Mouse (Mus musculus) midbrain, embryonic 11.5 days (tissue): Measurements from ENCODE around the gene Srsf12. TPM values are rescaled to one million over a fixed set of nuclear protein-coding genes. Genes with fewer than 3 reads are reported as not detected.

Experiments used
- ATAC-seq: fragments of 200-750 bp; cut with Nextera tagmentation; 2 replicates; pipeline ENCODE4 v1.8.0; 2017; ENCODE audit warnings: moderate TSS enrichment, moderate library complexity; ENCODE audit not compliant: low FRiP score
- DNase-seq: peaks from one replicate; pipeline ENCODE4 v3.0.0; 2015; ENCODE audit warnings: low spot score; ENCODE audit errors: missing footprints
- H3K27ac ChIP-seq: fragments of 300-500 bp; sonication (generic); 2 replicates; pipeline ENCODE4 v1.5.1; 2014; ENCODE audit warnings: low read depth, low read length
- H3K27me3 ChIP-seq: fragments of 300-500 bp; sonication (generic); 2 replicates; pipeline ENCODE4 v1.6.1; 2014; ENCODE audit warnings: mild to moderate bottlenecking, low read length, moderate library complexity, mixed read lengths; ENCODE audit not compliant: control insufficient read depth, insufficient read depth
- H3K36me3 ChIP-seq: fragments of 300-500 bp; sonication (generic); 2 replicates; pipeline ENCODE4 v1.6.1; 2014; ENCODE audit warnings: mild to moderate bottlenecking, low read length, moderate library complexity, mixed read lengths; ENCODE audit not compliant: control insufficient read depth, insufficient read depth
- H3K4me1 ChIP-seq: fragments of 300-500 bp; sonication (generic); 2 replicates; pipeline ENCODE4 v1.6.1; 2014; ENCODE audit warnings: low read length; ENCODE audit not compliant: control insufficient read depth, insufficient read depth
- H3K4me2 ChIP-seq: fragments of 300-500 bp; sonication (generic); 2 replicates; pipeline ENCODE4 v1.6.1; 2014; ENCODE audit warnings: mild to moderate bottlenecking, moderate library complexity
- H3K4me3 ChIP-seq: fragments of 300-500 bp; sonication (generic); 2 replicates; pipeline ENCODE4 v1.5.1; 2014; ENCODE audit warnings: low read depth, low read length
- H3K9ac ChIP-seq: fragments of 300-500 bp; sonication (generic); 2 replicates; pipeline ENCODE4 v1.6.1; 2014; ENCODE audit warnings: low read length
- H3K9me3 ChIP-seq: fragments of 300-500 bp; sonication (generic); 2 replicates; pipeline ENCODE4 v1.6.1; 2016; ENCODE audit warnings: low read length; ENCODE audit not compliant: control insufficient read depth
- WGBS: fragments of 180-500 bp; shearing (Covaris S2); extraction: QIAGEN DNeasy Blood & Tissue Kit; methylation state at CpG from one replicate; pipeline ENCODE4 v1.1.7; 2014; 5-methylcytosine and 5-hydroxymethylcytosine counted together
- polyA plus RNA-seq: library from polyadenylated mRNA; unstranded; fragments of >200 nt; fragmentation: Nextera tagmentation; extraction: Ambion mirVana; gene quantifications from 2 replicates; pipeline ENCODE4 v1.2.1, GENCODE M21; 2014

The Srsf12 gene
- polyA plus RNA-seq, 1 experiment from 2014 or later: 9.2 TPM

- Histone ChIP-seq H3K9me3 (no peaks in the 10 kb centered on the region), H3K9ac (peak overlapping the region; percentile 95), H3K36me3 (no peaks in the 10 kb centered on the region; the same call in 1 of the 2 replicates), H3K27ac (peak overlapping the region; percentile 97), H3K4me2 (peak overlapping the region; percentile 78), H3K4me3 (peak overlapping the region; percentile 97), H3K27me3 (no peaks in the 10 kb centered on the region), H3K4me1 (peaks cover 5% of the 10 kb centered on the region)
- peak; percentile 92 for ATAC-seq
- under 1% methylated on average over 52 of the region's 60 CpGs for WGBS
- peak; percentile 99 for DNase-seq
These were observed 38.8 kb downstream of the Srsf12 start for GRCm38 (mm10) chr4:33247479-33248053.

GRCm38 (mm10) chr4:33248062-33248889 is 39.5 kb downstream of the Srsf12 start:
- under 1% methylated on average over 79 of the region's 88 CpGs for whole genome bisulfite sequencing
- ATAC-seq (peak; percentile 94), DNase-seq (peak; percentile 99)
- no peaks in the 10 kb centered on the region for H3K27me3 ChIP-seq
- H3K4me3 ChIP-seq: peak overlapping the region; percentile 97
- no peaks in the 10 kb centered on the region; the same call in 1 of the 2 replicates for H3K36me3 ChIP-seq
- peak overlapping the region; percentile 97 for H3K27ac ChIP-seq
- peaks cover 5% of the 10 kb centered on the region for H3K4me1 ChIP-seq
- peak overlapping the region; percentile 95 for H3K9ac ChIP-seq
- H3K9me3 ChIP-seq: no peaks in the 10 kb centered on the region
- H3K4me2 ChIP-seq: peak overlapping the region; percentile 78

GRCm38 (mm10) chr4:33248915-33249314 is 40.1 kb downstream of the Srsf12 start:
- ATAC-seq (no peak), DNase-seq (no peak)
- Histone ChIP-seq H3K4me3 (peak overlapping the region; percentile 97), H3K9me3 (no peaks in the 10 kb centered on the region), H3K9ac (peak overlapping the region; percentile 95), H3K36me3 (no peaks in the 10 kb centered on the region; the same call in 1 of the 2 replicates), H3K27me3 (no peaks in the 10 kb centered on the region), H3K4me2 (peak overlapping the region; percentile 27), H3K4me1 (peaks cover 5% of the 10 kb centered on the region), H3K27ac (peak overlapping the region; percentile 41)
- 6% methylated on average over 4 of the region's 4 CpGs for WGBS

GRCm38 (mm10) chr4:33249716-33250230 is 41.0 kb downstream of the Srsf12 start:
- Histone ChIP-seq H3K27me3 (no peaks in the 10 kb centered on the region), H3K4me1 (peaks cover 5% of the 10 kb centered on the region), H3K36me3 (no peaks in the 10 kb centered on the region), H3K4me3 (no peak overlapping the region), H3K9ac (no peak overlapping the region), H3K27ac (no peak overlapping the region; the same call in 1 of the 2 replicates), H3K9me3 (no peaks in the 10 kb centered on the region), H3K4me2 (no peak overlapping the region)
- no peak for ATAC-seq
- no peak for DNase-seq
- WGBS: 87% methylated on average over 1 of the region's 1 CpGs

- Histone ChIP-seq H3K27me3 (no peaks in the 10 kb centered on the region), H3K36me3 (no peaks in the 10 kb centered on the region), H3K4me1 (peaks cover 5% of the 10 kb centered on the region), H3K9ac (no peak overlapping the region), H3K4me2 (no peak overlapping the region), H3K27ac (no peak overlapping the region), H3K4me3 (no peak overlapping the region), H3K9me3 (no peaks in the 10 kb centered on the region)
- no peak for ATAC-seq
- 74% methylated on average over 2 of the region's 2 CpGs for WGBS
- DNase-seq: no peak
These were observed 42.1 kb downstream of the Srsf12 start for GRCm38 (mm10) chr4:33250867-33251266.

GRCm38 (mm10) chr4:33254706-33255105 is 45.9 kb downstream of the Srsf12 start:
- no peak overlapping the region for H3K9ac ChIP-seq
- H3K4me3 ChIP-seq: no peak overlapping the region
- no peaks in the 10 kb centered on the region for H3K27me3 ChIP-seq
- WGBS: 64% methylated on average over 4 of the region's 4 CpGs
- no peak overlapping the region for H3K4me2 ChIP-seq
- DNase-seq: no peak
- no peak for ATAC-seq
- H3K27ac ChIP-seq: no peak overlapping the region
- H3K9me3 ChIP-seq: no peaks in the 10 kb centered on the region
- no peaks in the 10 kb centered on the region for H3K36me3 ChIP-seq
- no peaks in the 10 kb centered on the region for H3K4me1 ChIP-seq

- 81% methylated on average over 11 of the region's 11 CpGs for WGBS
- Histone ChIP-seq H3K4me2 (no peak overlapping the region), H3K27ac (no peak overlapping the region), H3K36me3 (no peaks in the 10 kb centered on the region), H3K9ac (no peak overlapping the region), H3K4me3 (no peak overlapping the region), H3K9me3 (no peaks in the 10 kb centered on the region), H3K4me1 (no peaks in the 10 kb centered on the region), H3K27me3 (no peaks in the 10 kb centered on the region)
- DNase-seq: no peak
- ATAC-seq: no peak
These were observed 48.6 kb downstream of the Srsf12 start for GRCm38 (mm10) chr4:33257263-33257964.

DNA sequence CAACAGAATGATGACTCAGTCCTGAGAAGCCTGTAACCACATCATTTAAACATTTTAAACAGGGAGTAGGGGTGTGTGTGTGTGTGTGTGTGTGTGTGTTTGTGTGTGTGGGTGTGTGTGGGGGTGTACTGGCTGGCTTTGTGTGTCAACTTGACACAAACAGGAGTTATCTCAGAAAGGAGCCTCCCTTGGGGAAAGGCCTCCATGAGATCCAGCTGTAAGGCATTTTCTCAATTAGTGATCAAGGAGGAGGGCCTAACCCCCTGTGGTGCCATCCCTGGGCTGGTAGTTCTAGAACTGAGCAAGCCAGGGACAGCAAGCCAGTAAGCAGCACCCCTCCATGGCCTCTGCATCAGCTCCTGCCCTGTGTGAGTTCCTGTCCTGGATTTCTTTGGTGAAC is 51.5 kb downstream of the Srsf12 start:
- H3K27me3 ChIP-seq: no peaks in the 10 kb centered on the region
- H3K4me3 ChIP-seq: no peak overlapping the region
- no peak overlapping the region for H3K27ac ChIP-seq
- H3K9ac ChIP-seq: no peak overlapping the region
- no peak overlapping the region for H3K4me2 ChIP-seq
- no peaks in the 10 kb centered on the region for H3K4me1 ChIP-seq
- no peaks in the 10 kb centered on the region for H3K36me3 ChIP-seq
- no peaks in the 10 kb centered on the region for H3K9me3 ChIP-seq
- DNase-seq (no peak), ATAC-seq (no peak)
